Mouse (Mus musculus) erythroblast, embryonic 14.5 days (primary cell): ENCODE measurements around the gene Sh3rf3. TPM values are rescaled to one million over a fixed set of nuclear protein-coding genes. Genes with fewer than 3 reads are reported as not detected.

Experiments used
- H3K27me3 ChIP-seq: 2 replicates; pipeline ENCODE4 v1.6.1; 2012; ENCODE audit warnings: inconsistent platforms; ENCODE audit not compliant: control insufficient read depth
- H3K36me3 ChIP-seq: 2 replicates; pipeline ENCODE4 v1.6.1; 2012; ENCODE audit warnings: mild to moderate bottlenecking, inconsistent platforms; ENCODE audit not compliant: control insufficient read depth
- H3K4me1 ChIP-seq: 2 replicates; pipeline ENCODE4 v1.6.1; 2012; ENCODE audit warnings: inconsistent platforms; ENCODE audit not compliant: control insufficient read depth
- H3K4me3 ChIP-seq: replicated peaks from 2 replicates; pipeline ENCODE3; 2012; ENCODE audit warnings: moderate library complexity, mild to moderate bottlenecking, inconsistent platforms
- H3K9me3 ChIP-seq: 2 replicates; pipeline ENCODE4 v1.6.1; 2012; ENCODE audit warnings: low read length, inconsistent platforms, mixed read lengths; ENCODE audit not compliant: control insufficient read depth
- GATA1 ChIP-seq: IDR thresholded peaks from 2 replicates; pipeline ENCODE4 v1.6.1; 2012; ENCODE audit warnings: low read length, inconsistent platforms, mixed read lengths
- TAL1 ChIP-seq: IDR thresholded peaks from 3 replicates; pipeline ENCODE4 v1.6.1; 2012; ENCODE audit warnings: low read length, inconsistent platforms, mixed read lengths
- polyA plus RNA-seq: library from polyadenylated mRNA; stranded (reverse); fragments of >175 nt; gene quantifications from 2 replicates; pipeline ENCODE4 v1.2.3, GENCODE M21; 2012

Gene Sh3rf3
- polyA plus RNA-seq, 1 experiment = not detected

- 0 out of 2 replicates have a peak, but pooled peaks cover 2% of the 10 kb centered on the region for H3K9me3 ChIP-seq
- peaks cover 36% of the 10 kb centered on the region for H3K27me3 ChIP-seq
- H3K4me1 ChIP-seq = no peaks in the 10 kb centered on the region
- no peaks in the 10 kb centered on the region for H3K36me3 ChIP-seq
- no peak overlapping the region for H3K4me3 ChIP-seq
- no peak for TF ChIP-seq TAL1
Observed at GRCm38 (mm10) chr10:58812210-58813080, 714 bp upstream of the Sh3rf3 start.

DNA sequence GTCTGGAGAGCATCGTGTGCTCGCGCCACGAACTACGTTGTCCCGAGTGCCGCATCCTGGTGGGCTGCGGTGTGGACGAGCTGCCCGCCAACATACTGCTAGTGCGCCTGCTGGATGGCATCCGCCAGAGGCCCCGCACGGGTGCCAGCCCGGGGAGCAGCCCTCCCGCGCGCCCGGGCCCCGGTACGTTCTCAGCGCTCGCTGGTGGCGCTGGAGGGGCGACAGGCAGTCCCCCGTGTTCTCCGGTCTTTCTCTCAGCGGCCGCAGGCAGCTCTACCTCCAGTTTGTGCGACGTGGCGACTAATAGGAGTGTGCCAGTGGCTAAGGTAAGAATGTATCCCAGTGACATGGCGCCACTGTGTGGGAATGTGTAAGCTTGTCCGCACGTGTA is 637 bp downstream of the Sh3rf3 start:
- no peak for TF ChIP-seq TAL1
- TF ChIP-seq GATA1 = no peak
- Histone ChIP-seq H3K9me3 (0 out of 2 replicates have a peak, but pooled peaks cover 2% of the 10 kb centered on the region), H3K36me3 (no peaks in the 10 kb centered on the region), H3K4me3 (no peak overlapping the region), H3K27me3 (peaks cover 36% of the 10 kb centered on the region), H3K4me1 (no peaks in the 10 kb centered on the region)

DNA sequence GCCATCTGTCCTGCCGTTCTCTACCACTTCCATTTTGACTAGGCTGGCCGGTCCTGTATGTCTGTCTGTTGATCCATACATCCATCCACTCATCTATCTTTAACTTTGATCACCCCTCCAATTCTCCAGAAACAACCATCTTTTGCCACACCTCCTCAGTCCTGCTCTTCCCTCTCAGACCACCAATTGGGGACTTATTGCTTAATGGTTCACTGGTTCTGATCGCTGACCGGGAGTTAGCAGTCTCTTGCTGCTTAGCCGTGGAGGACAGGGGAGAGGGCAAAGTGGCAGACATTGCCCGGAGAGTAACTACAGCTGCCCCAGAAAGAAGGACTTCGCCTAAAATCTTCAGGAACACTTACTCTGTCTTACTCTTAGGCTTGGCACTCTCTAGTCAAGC is 1.3 kb downstream of the Sh3rf3 start:
- peaks cover 36% of the 10 kb centered on the region for H3K27me3 ChIP-seq
- no peak overlapping the region for H3K4me3 ChIP-seq

GRCm38 (mm10) chr10:58824016-58824568 is 10.9 kb downstream of the Sh3rf3 start:
- H3K27me3 ChIP-seq = no peaks in the 10 kb centered on the region
- TF ChIP-seq GATA1 (no peak), TAL1 (no peak)
- H3K9me3 ChIP-seq = peaks cover 8% of the 10 kb centered on the region; the same call in 1 of the 2 replicates
- no peak overlapping the region for H3K4me3 ChIP-seq
- H3K4me1 ChIP-seq = no peaks in the 10 kb centered on the region
- H3K36me3 ChIP-seq = no peaks in the 10 kb centered on the region

More for the DNA sequence above, 1.3 kb downstream of the Sh3rf3 start:
- no peak for TF ChIP-seq TAL1
- TF ChIP-seq GATA1 = no peak
- no peaks in the 10 kb centered on the region for H3K36me3 ChIP-seq
- no peaks in the 10 kb centered on the region for H3K4me1 ChIP-seq
- H3K9me3 ChIP-seq = 0 out of 2 replicates have a peak, but pooled peaks cover 2% of the 10 kb centered on the region

- Histone ChIP-seq H3K9me3 (peaks cover 4% of the 10 kb centered on the region; the same call in 1 of the 2 replicates), H3K36me3 (no peaks in the 10 kb centered on the region), H3K27me3 (no peaks in the 10 kb centered on the region), H3K4me3 (no peak overlapping the region), H3K4me1 (no peaks in the 10 kb centered on the region)
- no peak for TF ChIP-seq GATA1
- no peak for TF ChIP-seq TAL1
Observed at GRCm38 (mm10) chr10:58829251-58830111, 16.3 kb downstream of the Sh3rf3 start.

GRCm38 (mm10) chr10:58833146-58833545 is 20.0 kb downstream of the Sh3rf3 start:
- H3K4me3 ChIP-seq = no peak overlapping the region
- H3K36me3 ChIP-seq = no peaks in the 10 kb centered on the region
- TF ChIP-seq GATA1 = no peak
- no peak for TF ChIP-seq TAL1
- no peaks in the 10 kb centered on the region for H3K27me3 ChIP-seq
- no peaks in the 10 kb centered on the region for H3K9me3 ChIP-seq
- H3K4me1 ChIP-seq = no peaks in the 10 kb centered on the region

GRCm38 (mm10) chr10:58833741-58834178 is 20.6 kb downstream of the Sh3rf3 start:
- no peak for TF ChIP-seq TAL1
- TF ChIP-seq GATA1 = no peak
- Histone ChIP-seq H3K9me3 (no peaks in the 10 kb centered on the region), H3K27me3 (no peaks in the 10 kb centered on the region), H3K4me1 (no peaks in the 10 kb centered on the region), H3K4me3 (no peak overlapping the region), H3K36me3 (no peaks in the 10 kb centered on the region)

- H3K4me3 ChIP-seq = no peak overlapping the region
Observed at GRCm38 (mm10) chr10:58836391-58836790, 23.2 kb downstream of the Sh3rf3 start.

More at GRCm38 (mm10) chr10:58836391-58836790, 23.2 kb downstream of the Sh3rf3 start:
- Histone ChIP-seq H3K9me3 (no peaks in the 10 kb centered on the region), H3K27me3 (no peaks in the 10 kb centered on the region), H3K4me1 (no peaks in the 10 kb centered on the region), H3K36me3 (no peaks in the 10 kb centered on the region)
- TF ChIP-seq GATA1 (no peak), TAL1 (no peak)
